Mouse (Mus musculus) megakaryocyte-erythroid progenitor cell, adult 5 weeks (primary cell): ENCODE measurements around the gene Cfc1. TPM values are rescaled to one million over a fixed set of nuclear protein-coding genes. Genes with fewer than 3 reads are reported as not detected.

Experiments used
- polyA plus RNA-seq: library from polyadenylated mRNA; stranded (reverse); fragments of >175 nt; gene quantifications from 2 replicates; pipeline ENCODE4 v1.2.3, GENCODE M21; 2012

The Cfc1 gene
- 0.13 TPM in 1 of 2 replicates, not detected in the other for polyA plus RNA-seq

DNA sequence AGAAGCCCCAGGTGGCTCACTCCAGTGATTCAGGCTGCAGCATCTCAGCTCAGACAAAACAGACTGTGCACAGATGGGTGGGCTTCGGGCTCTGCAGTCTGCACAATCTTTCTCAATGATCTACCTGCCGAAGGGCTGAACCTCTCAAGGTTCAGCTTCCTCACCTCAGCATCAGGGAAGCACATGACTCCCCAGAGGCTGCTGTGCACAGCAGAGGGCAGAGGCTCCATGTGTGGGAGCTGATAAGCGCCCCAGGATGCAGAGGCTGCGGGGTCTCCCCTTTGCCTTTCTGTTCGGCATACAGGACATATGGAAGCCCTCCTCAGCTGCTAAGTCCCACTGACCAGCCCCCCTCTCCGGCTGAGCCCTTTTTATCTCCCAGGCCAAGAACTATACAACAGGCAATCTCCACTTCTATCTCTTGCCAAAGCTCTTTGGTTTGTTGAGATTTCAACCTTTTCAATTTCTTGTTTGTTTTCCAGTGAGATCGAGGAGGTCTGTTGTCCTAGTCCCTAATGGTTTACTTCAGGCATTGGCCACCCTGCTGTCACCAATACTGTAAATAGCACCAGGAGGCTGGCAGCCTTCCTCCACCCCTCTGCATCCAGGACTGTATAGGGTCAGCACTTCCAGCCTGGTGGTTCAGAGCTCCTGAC lies at the start of gene Cfc1:
Gene Cfc1, plus strand, starts transcription at position 606 of the 656 bp plus-strand sequence.

DNA sequence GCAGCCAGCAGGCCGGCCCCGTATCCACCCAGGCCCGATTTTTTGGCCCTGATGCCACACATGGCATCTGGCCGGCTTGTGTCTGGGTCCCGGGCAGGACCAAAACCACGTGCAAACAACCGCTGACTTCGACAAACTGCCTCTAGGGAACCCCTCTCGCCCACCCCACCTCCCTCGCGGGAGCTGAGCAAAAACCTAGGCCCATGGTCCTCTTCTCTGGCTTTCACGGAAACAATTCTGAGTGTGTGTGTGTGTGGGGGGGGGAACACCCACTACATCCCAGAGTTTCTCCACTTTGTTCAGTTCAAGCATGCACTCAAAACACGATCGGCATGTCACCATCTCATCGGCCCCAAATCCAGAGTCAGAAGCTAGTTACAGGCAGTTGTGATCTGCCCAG lies 25.4 kb downstream of the Cfc1 start, which contains the start of gene Prss40:
Gene Prss40, minus strand, starts transcription at position 101 of the 400 bp plus-strand sequence.

GRCm38 (mm10) chr1:34578851-34579781 lies 43.7 kb downstream of the Cfc1 start, which contains the start of gene Amer3:
TSS of gene Amer3 (plus strand) at chr1:34579657.

Other genes with a start within 250 kb of the Cfc1 start
- 38.7 and 41.0 TPM in 2 replicates for gene Ccdc115, start 96.0 kb upstream of the Cfc1 start, polyA plus RNA-seq
- 83.2 and 84.6 TPM in 2 replicates for gene Imp4, start 95.8 kb upstream of the Cfc1 start, polyA plus RNA-seq
- gene Ptpn18, start 75.9 kb upstream of the Cfc1 start, polyA plus RNA-seq: 675 and 693 TPM in 2 replicates
- 0.11 and 0.23 TPM in 2 replicates for gene Prss39, start 37.2 kb upstream of the Cfc1 start, polyA plus RNA-seq
- gene Prss40, start 25.3 kb downstream of the Cfc1 start, polyA plus RNA-seq: not detected in 2 replicates
- not detected in 2 replicates for gene Amer3, start 44.0 kb downstream of the Cfc1 start, polyA plus RNA-seq